Mouse (Mus musculus) monocyte, adult 5-6 weeks (primary cell): Measurements from ENCODE around the gene Cacna1c. TPM values are rescaled to one million over a fixed set of nuclear protein-coding genes. Genes with fewer than 3 reads are reported as not detected.

ENCODE experiments used
- ATAC-seq: fragments of 153-309, 156-312 bp; replicated peaks from 2 replicates; pipeline ENCODE4 v1.8.0; 2017; ENCODE audit warnings: mild to moderate bottlenecking; ENCODE audit not compliant: low TSS enrichment, insufficient number of reproducible peaks, severe bottlenecking, poor library complexity, low FRiP score
- total RNA-seq: library from RNA; stranded (forward); fragments of 200-1000, 200-491, 200-594 nt; gene quantifications from 3 replicates; pipeline ENCODE4 v1.2.3, GENCODE M21; 2017

Gene Cacna1c
- total RNA-seq, 1 experiment from 2014 or later, result not detected

- ATAC-seq, result no peak
Observed at GRCm38 (mm10) chr6:118825400-118825871, 370.8 kb downstream of the Cacna1c start.

GRCm38 (mm10) chr6:118821536-118821935 lies 374.7 kb downstream of the Cacna1c start:
- ATAC-seq, result no peak

GRCm38 (mm10) chr6:118819657-118820056 lies 376.6 kb downstream of the Cacna1c start:
- no peak for ATAC-seq

- no peak for ATAC-seq
Observed at GRCm38 (mm10) chr6:118817928-118818503, 378.2 kb downstream of the Cacna1c start.

GRCm38 (mm10) chr6:118816253-118816652 lies 380.0 kb downstream of the Cacna1c start:
- no peak for ATAC-seq

- ATAC-seq, result no peak
Observed at GRCm38 (mm10) chr6:118812556-118812955, 383.7 kb downstream of the Cacna1c start.

- ATAC-seq, result no peak
Observed at GRCm38 (mm10) chr6:118812007-118812406, 384.2 kb downstream of the Cacna1c start.

GRCm38 (mm10) chr6:118810834-118811233 lies 385.4 kb downstream of the Cacna1c start:
- ATAC-seq, result no peak

GRCm38 (mm10) chr6:118805139-118805538 lies 391.1 kb downstream of the Cacna1c start:
- ATAC-seq, result no peak

- no peak for ATAC-seq
Observed at GRCm38 (mm10) chr6:118802286-118802685, 393.9 kb downstream of the Cacna1c start.

- no peak for ATAC-seq
Observed at GRCm38 (mm10) chr6:118796393-118796792, 399.8 kb downstream of the Cacna1c start.

GRCm38 (mm10) chr6:118795716-118796115 lies 400.5 kb downstream of the Cacna1c start:
- ATAC-seq, result no peak

GRCm38 (mm10) chr6:118791921-118792368 lies 404.3 kb downstream of the Cacna1c start:
- no peak for ATAC-seq

- ATAC-seq, result no peak
Observed at GRCm38 (mm10) chr6:118787933-118788332, 408.3 kb downstream of the Cacna1c start.

GRCm38 (mm10) chr6:118780280-118780679 lies 415.9 kb downstream of the Cacna1c start:
- ATAC-seq, result no peak

- no peak for ATAC-seq
Observed at GRCm38 (mm10) chr6:118779201-118779600, 417.0 kb downstream of the Cacna1c start.

- no peak for ATAC-seq
Observed at GRCm38 (mm10) chr6:118777457-118777856, 418.8 kb downstream of the Cacna1c start.

- no peak for ATAC-seq
Observed at GRCm38 (mm10) chr6:118776459-118776858, 419.8 kb downstream of the Cacna1c start.

- no peak for ATAC-seq
Observed at GRCm38 (mm10) chr6:118772581-118772980, 423.6 kb downstream of the Cacna1c start.

- no peak for ATAC-seq
Observed at GRCm38 (mm10) chr6:118771121-118771520, 425.1 kb downstream of the Cacna1c start.

- ATAC-seq, result no peak
Observed at GRCm38 (mm10) chr6:118770396-118770795, 425.8 kb downstream of the Cacna1c start.
